ENCODE assay signal across 9 mouse cellular contexts in the genomic region with DNA sequence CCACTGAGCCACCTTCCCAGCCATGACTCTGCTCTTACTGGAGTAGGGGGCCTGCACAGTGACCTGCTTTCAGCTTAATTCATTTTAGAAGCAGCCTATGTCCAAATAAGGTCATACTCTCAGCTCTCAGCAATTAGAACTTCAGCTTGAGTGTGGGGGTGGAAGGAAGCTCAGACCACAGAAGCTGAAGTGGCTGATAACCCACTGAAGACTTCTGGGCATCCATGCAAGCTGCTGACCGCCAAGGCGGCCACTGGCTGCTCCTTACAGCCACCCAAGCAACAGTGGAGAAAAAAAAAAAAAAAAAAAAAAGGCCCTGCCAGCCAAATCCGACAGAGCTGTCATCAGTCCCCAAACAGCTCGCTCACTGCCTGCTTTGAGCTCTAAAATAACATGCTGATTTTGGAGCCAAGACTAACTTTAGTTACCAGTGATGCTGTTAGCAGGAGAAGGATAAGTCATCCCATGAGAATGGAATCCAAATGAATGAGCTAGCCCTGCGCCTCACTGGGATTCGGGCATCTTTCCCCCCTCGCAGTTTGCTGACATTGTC.
DNase-seq lines count a peak whose midpoint lies in the region; ATAC-seq lines count a peak whose summit lies in the region.
"Had no signal": no experiment of that assay in that cellular context is flagged by ENCODE, and none has a peak within 500 bp of the region (broad histone marks: within the 10 kb centered on the region; RNA-seq: fewer than 3 reads in every experiment).

No protein-coding gene starts in this region.

- H3K4me3 ChIP-seq in forebrain, embryonic 15.5 days, result no peak overlapping the region
- no peak overlapping the region for H3K4me3 ChIP-seq in forebrain, embryonic 13.5 days
- no peak overlapping the region for H3K4me3 ChIP-seq in heart, embryonic 13.5 days
- no peak overlapping the region for H3K4me3 ChIP-seq in hindbrain, embryonic 12.5 days
- H3K4me3 ChIP-seq: embryonic facial prominence, embryonic 12.5 days had no signal

- no peak overlapping the region for H3K9ac ChIP-seq in forebrain, embryonic 15.5 days (replicated peaks)
- H3K9ac ChIP-seq in forebrain, embryonic 13.5 days, result no peak overlapping the region
- H3K9ac ChIP-seq in heart, embryonic 13.5 days, result no peak overlapping the region; the same call in 1 of the 2 replicates
- no peak overlapping the region for H3K9ac ChIP-seq in hindbrain, embryonic 12.5 days
- H3K9ac ChIP-seq: embryonic facial prominence, embryonic 12.5 days had no signal

- ATAC-seq in forebrain, embryonic 15.5 days (replicated peaks), result no peak; the same call in 1 of the 2 replicates
- no peak for ATAC-seq in forebrain, embryonic 13.5 days
- peak; percentile 85 for ATAC-seq in activated CD4-positive, CD25-positive, alpha-beta regulatory T cell, adult 4 months
- peak; percentile 60; the same call in 1 of the 2 replicates for ATAC-seq in heart, embryonic 13.5 days (ENCODE audit: extremely low read depth, insufficient number of reproducible peaks, low FRiP score, low TSS enrichment)
- no peak for ATAC-seq in hindbrain, embryonic 12.5 days (ENCODE audit: low FRiP score)

- peak overlapping the region; percentile 27; the same call in 1 of the 2 replicates for H3K27ac ChIP-seq in forebrain, embryonic 15.5 days (replicated peaks)
- no peak overlapping the region for H3K27ac ChIP-seq in forebrain, embryonic 13.5 days
- peak overlapping the region; percentile 97 for H3K27ac ChIP-seq in heart, embryonic 13.5 days (replicated peaks)
- H3K27ac ChIP-seq in hindbrain, embryonic 12.5 days, result no peak overlapping the region
- H3K27ac ChIP-seq: embryonic facial prominence, embryonic 12.5 days had no signal

- H3K4me1 ChIP-seq in forebrain, embryonic 15.5 days, result peaks cover 11% of the 10 kb centered on the region
- 0 out of 2 replicates have a peak, but pooled peaks cover 4% of the 10 kb centered on the region for H3K4me1 ChIP-seq in forebrain, embryonic 13.5 days
- peaks cover 49% of the 10 kb centered on the region for H3K4me1 ChIP-seq in heart, embryonic 13.5 days
- no peaks in the 10 kb centered on the region for H3K4me1 ChIP-seq in hindbrain, embryonic 12.5 days

- H3K9me3 ChIP-seq in forebrain, embryonic 15.5 days, result no peaks in the 10 kb centered on the region
- no peaks in the 10 kb centered on the region for H3K9me3 ChIP-seq in forebrain, embryonic 13.5 days (replicated peaks)
- 0 out of 2 replicates have a peak, but pooled peaks cover 5% of the 10 kb centered on the region for H3K9me3 ChIP-seq in heart, embryonic 13.5 days
- no peaks in the 10 kb centered on the region for H3K9me3 ChIP-seq in hindbrain, embryonic 12.5 days (replicated peaks)
- H3K9me3 ChIP-seq: embryonic facial prominence, embryonic 12.5 days had no signal

- no peak overlapping the region for H3K4me2 ChIP-seq in forebrain, embryonic 15.5 days (replicated peaks)
- H3K4me2 ChIP-seq in forebrain, embryonic 13.5 days, result no peak overlapping the region
- H3K4me2 ChIP-seq in heart, embryonic 13.5 days, result peak overlapping the region; percentile 28; the same call in 1 of the 2 replicates
- H3K4me2 ChIP-seq in hindbrain, embryonic 12.5 days (replicated peaks), result no peak overlapping the region
- H3K4me2 ChIP-seq: embryonic facial prominence, embryonic 12.5 days had no signal

- H3K27me3 ChIP-seq in forebrain, embryonic 15.5 days, result no peaks in the 10 kb centered on the region
- H3K27me3 ChIP-seq in forebrain, embryonic 13.5 days, result no peaks in the 10 kb centered on the region
- H3K27me3 ChIP-seq in heart, embryonic 13.5 days (replicated peaks), result no peaks in the 10 kb centered on the region
- no peaks in the 10 kb centered on the region for H3K27me3 ChIP-seq in hindbrain, embryonic 12.5 days
- H3K27me3 ChIP-seq: embryonic facial prominence, embryonic 12.5 days had no signal

- peak; percentile 64 for DNase-seq in lung, postnatal 10 days
- DNase-seq in natural killer cell, adult 2 months (ENCODE audit: low spot score in 2 of 2), result no peak
- no peak for DNase-seq in cerebellum, adult 9-11 months

- no peaks in the 10 kb centered on the region for H3K36me3 ChIP-seq in forebrain, embryonic 15.5 days
- H3K36me3 ChIP-seq in forebrain, embryonic 13.5 days (ENCODE audit: poor library complexity, severe bottlenecking), result no peaks in the 10 kb centered on the region
- H3K36me3 ChIP-seq in heart, embryonic 13.5 days, result no peaks in the 10 kb centered on the region
- H3K36me3 ChIP-seq in hindbrain, embryonic 12.5 days, result no peaks in the 10 kb centered on the region
- H3K36me3 ChIP-seq: embryonic facial prominence, embryonic 12.5 days had no signal

- 55% methylated on average over 7 of the region's 7 CpGs for WGBS in forebrain, embryonic 15.5 days
- 78% methylated on average over 7 of the region's 7 CpGs for WGBS in forebrain, embryonic 13.5 days
- 8% methylated on average over 7 of the region's 7 CpGs for WGBS in heart, embryonic 13.5 days
- 78% methylated on average over 7 of the region's 7 CpGs for WGBS in hindbrain, embryonic 12.5 days

Comparison
In these comparisons a context has a peak if more than half of its experiments do, and no peak if none do; other contexts are left out.
1. H3K27ac ChIP-seq: peak in forebrain, embryonic 15.5 days (single experiment) and heart, embryonic 13.5 days (single experiment); none in forebrain, embryonic 13.5 days (single experiment) and hindbrain, embryonic 12.5 days (single experiment).
2. ATAC-seq: peak in activated CD4-positive, CD25-positive, alpha-beta regulatory T cell, adult 4 months (single experiment) and heart, embryonic 13.5 days (single experiment); none in forebrain, embryonic 15.5 days (single experiment), forebrain, embryonic 13.5 days (single experiment) and hindbrain, embryonic 12.5 days (single experiment).